Mouse (Mus musculus) C2C12 (cell line): ENCODE measurements around the gene Mmrn2. TPM values are rescaled to one million over a fixed set of nuclear protein-coding genes. Genes with fewer than 3 reads are reported as not detected.

Source experiments
- H3K27me3 ChIP-seq: one replicate; pipeline ENCODE4 v1.6.1; 2011; ENCODE audit not compliant: control insufficient read depth, insufficient read depth, insufficient read length
- H3K36me3 ChIP-seq: one replicate; pipeline ENCODE4 v1.6.1; 2011; ENCODE audit not compliant: control insufficient read depth, insufficient read depth
- H3K4me3 ChIP-seq: one replicate; pipeline ENCODE4 v1.5.1; 2011; ENCODE audit warnings: mild to moderate bottlenecking, control low read depth; ENCODE audit not compliant: poor library complexity, insufficient read depth, severe bottlenecking
- H3K79me2 ChIP-seq: one replicate; pipeline ENCODE4 v1.6.1; 2011; ENCODE audit not compliant: control insufficient read depth, insufficient read depth
- H3K79me3 ChIP-seq: one replicate; pipeline ENCODE4 v1.6.1; 2011; ENCODE audit warnings: low read depth, control low read depth
- H3ac ChIP-seq: one replicate; pipeline ENCODE3; 2011; ENCODE audit warnings: low read depth; ENCODE audit not compliant: control insufficient read depth, insufficient read length
- CEBPB ChIP-seq: IDR thresholded peaks from one replicate; pipeline ENCODE4 v1.6.1; 2011; ENCODE audit warnings: low read depth, mild to moderate bottlenecking, control low read depth, moderate library complexity
- CTCF ChIP-seq: IDR thresholded peaks from one replicate; pipeline ENCODE4 v1.5.1; 2011; ENCODE audit not compliant: control insufficient read depth, insufficient read depth, insufficient read length
- FOSL1 ChIP-seq: IDR thresholded peaks from one replicate; pipeline ENCODE4 v1.8.0; 2011; ENCODE audit warnings: mild to moderate bottlenecking, low read length; ENCODE audit not compliant: poor library complexity, insufficient read depth, severe bottlenecking
- MAX ChIP-seq: IDR thresholded peaks from one replicate; pipeline ENCODE4 v1.6.1; 2011; ENCODE audit warnings: mild to moderate bottlenecking, control low read depth
- MYOD1 ChIP-seq: IDR thresholded peaks from one replicate; pipeline ENCODE4 v1.6.1; 2011; ENCODE audit warnings: low read depth; ENCODE audit not compliant: control insufficient read depth, insufficient read length
- MYOG ChIP-seq: IDR thresholded peaks from one replicate; pipeline ENCODE4 v1.6.1; 2011; ENCODE audit not compliant: control insufficient read depth, insufficient read length; ENCODE audit errors: extremely low read depth
- USF1 ChIP-seq: IDR thresholded peaks from one replicate; pipeline ENCODE4 v1.6.1; 2011; ENCODE audit warnings: low read depth, mild to moderate bottlenecking, control low read depth, moderate library complexity
- polyA plus RNA-seq: library from polyadenylated mRNA; unstranded; fragments of >200 nt; fragmentation: generic; extraction: Trizol; gene quantifications from one replicate; pipeline ENCODE4 v1.2.1, GENCODE M21; 2012; ENCODE audit warnings: missing spikeins

Mmrn2 gene
- polyA plus RNA-seq, 1 experiment: 0.04 TPM

GRCm38 (mm10) chr14:34371763-34372162 is 3.5 kb upstream of the Mmrn2 start:
- Histone ChIP-seq H3K79me3 (no peaks in the 10 kb centered on the region), H3K36me3 (no peaks in the 10 kb centered on the region), H3K4me3 (no peak overlapping the region), H3K27me3 (no peaks in the 10 kb centered on the region), H3K79me2 (no peaks in the 10 kb centered on the region), H3ac (no peak overlapping the region)
- TF ChIP-seq USF1 (no peak), MYOG (no peak), CEBPB (no peak), CTCF (no peak), MAX (no peak), MYOD1 (no peak), FOSL1 (no peak)

- Histone ChIP-seq H3K4me3 (no peak overlapping the region), H3K79me2 (no peaks in the 10 kb centered on the region), H3K27me3 (no peaks in the 10 kb centered on the region), H3K79me3 (no peaks in the 10 kb centered on the region), H3ac (no peak overlapping the region), H3K36me3 (no peaks in the 10 kb centered on the region)
- TF ChIP-seq CTCF (peak; percentile 12), FOSL1 (no peak), CEBPB (no peak), MYOG (no peak), MAX (no peak), USF1 (no peak), MYOD1 (no peak)
These were observed 2.6 kb upstream of the Mmrn2 start for GRCm38 (mm10) chr14:34372646-34373045.

- Histone ChIP-seq H3K27me3 (no peaks in the 10 kb centered on the region), H3K36me3 (no peaks in the 10 kb centered on the region), H3K79me2 (no peaks in the 10 kb centered on the region), H3ac (no peak overlapping the region), H3K4me3 (no peak overlapping the region), H3K79me3 (no peaks in the 10 kb centered on the region)
- TF ChIP-seq CEBPB (no peak), MAX (no peak), CTCF (no peak), MYOD1 (no peak), USF1 (no peak), FOSL1 (no peak), MYOG (no peak)
These were observed 1.7 kb upstream of the Mmrn2 start for GRCm38 (mm10) chr14:34373581-34373980.

DNA sequence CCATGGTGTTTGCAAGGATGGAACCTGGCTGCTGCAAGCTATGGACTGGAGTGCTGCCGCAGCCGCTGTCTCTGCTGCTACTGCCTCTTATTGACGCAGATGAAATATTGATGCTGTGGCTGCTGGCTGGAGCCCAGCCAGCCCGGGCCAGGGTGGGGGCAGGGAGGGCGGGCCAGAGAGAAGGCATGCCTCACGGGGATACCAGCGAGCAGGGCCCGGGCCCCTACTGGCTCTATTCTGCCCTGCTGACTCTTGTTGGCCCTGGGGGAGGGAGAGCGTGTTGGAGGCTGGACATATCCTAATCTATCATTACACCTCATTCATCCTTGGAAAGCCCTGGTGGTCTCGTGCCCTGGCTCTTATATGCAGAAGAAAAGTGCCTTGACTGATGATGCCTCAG is 688 bp upstream of the Mmrn2 start, which contains the start of gene Sncg:
Gene Sncg, minus strand, starts transcription at position 213 of the 400 bp plus-strand sequence.
- Histone ChIP-seq H3K79me2 (no peaks in the 10 kb centered on the region), H3ac (no peak within 1 kb of the TSS), H3K27me3 (no peaks in the 10 kb centered on the region), H3K4me3 (no peak within 1 kb of the TSS), H3K79me3 (no peaks in the 10 kb centered on the region), H3K36me3 (no peaks in the 10 kb centered on the region)
- TF ChIP-seq MAX: no peak
- no peak for TF ChIP-seq MYOD1
- no peak for TF ChIP-seq MYOG
- no peak for TF ChIP-seq CEBPB
- TF ChIP-seq USF1: no peak
- no peak for TF ChIP-seq CTCF
- TF ChIP-seq FOSL1: no peak

GRCm38 (mm10) chr14:34375941-34376340 is 676 bp downstream of the Mmrn2 start:
- H3K79me3 ChIP-seq: no peaks in the 10 kb centered on the region
- H3K4me3 ChIP-seq: no peak overlapping the region
- H3K27me3 ChIP-seq: no peaks in the 10 kb centered on the region
- H3K36me3 ChIP-seq: no peaks in the 10 kb centered on the region
- TF ChIP-seq MAX (no peak), USF1 (no peak), MYOG (no peak), CTCF (no peak), CEBPB (no peak), FOSL1 (no peak), MYOD1 (no peak)
- H3K79me2 ChIP-seq: no peaks in the 10 kb centered on the region
- no peak overlapping the region for H3ac ChIP-seq

DNA sequence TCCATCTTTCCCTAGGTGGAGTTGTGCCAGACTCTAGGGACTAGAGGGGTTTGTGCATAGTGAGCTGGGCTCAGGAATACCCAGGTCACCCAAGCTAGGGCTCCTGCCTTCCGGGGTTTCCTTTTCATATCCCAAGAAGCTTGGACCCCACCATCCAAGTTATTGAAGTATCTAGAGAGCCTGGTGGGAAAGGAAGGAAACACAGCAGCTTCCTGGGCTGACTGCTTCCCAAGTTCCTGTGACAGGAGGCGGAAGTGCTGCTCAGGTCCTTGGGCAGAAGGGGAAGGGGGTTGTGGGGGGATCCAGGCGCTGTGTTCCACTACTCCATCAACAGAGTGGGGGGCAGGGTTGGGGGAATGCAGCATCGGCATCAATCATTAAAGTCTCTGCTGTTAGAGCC is 1.9 kb downstream of the Mmrn2 start:
- no peaks in the 10 kb centered on the region for H3K79me3 ChIP-seq
- H3K79me2 ChIP-seq: no peaks in the 10 kb centered on the region
- no peak overlapping the region for H3K4me3 ChIP-seq
- H3K36me3 ChIP-seq: no peaks in the 10 kb centered on the region
- H3K27me3 ChIP-seq: no peaks in the 10 kb centered on the region
- H3ac ChIP-seq: no peak overlapping the region
- TF ChIP-seq USF1 (no peak), CEBPB (no peak), MYOG (no peak), CTCF (no peak), FOSL1 (no peak), MAX (no peak), MYOD1 (no peak)
